Mouse (Mus musculus) adipose tissue, adult 10 weeks (tissue): ENCODE data around the gene Gm15737. TPM values are rescaled to one million over a fixed set of nuclear protein-coding genes. Genes with fewer than 3 reads are reported as not detected.

Source experiments
- polyA plus RNA-seq: library from polyadenylated mRNA; stranded (reverse); fragments of 350-450 nt; fragmentation: Illumina TruSeq; extraction: RNeasy Lipid Tissue Mini Kit (QIAGEN cat#74804); gene quantifications from one replicate; pipeline ENCODE4 v1.2.3, GENCODE M21; 2014; ENCODE audit warnings: low read depth, low replicate concordance

Gene Gm15737
- polyA plus RNA-seq = 0.10 TPM

GRCm38 (mm10) chr6:92869089-92869581, at the start of gene Gm15737:
Gm15737 (plus strand) TSS chr6:92869357.

Other genes with a start within 250 kb of the Gm15737 start
- 4.5 TPM for gene Prickle2, start 163.2 kb upstream of the Gm15737 start, polyA plus RNA-seq
- 0.45 TPM for gene A730049H05Rik, start 52.9 kb upstream of the Gm15737 start, polyA plus RNA-seq
- 15.6 TPM for gene Adamts9, start 74.1 kb downstream of the Gm15737 start, polyA plus RNA-seq